Mouse (Mus musculus) liver, adult 2 months (tissue): ENCODE data around the gene Parp4.

Experiments
- CTCF ChIP-seq: fragments of 200-500 bp; IDR thresholded peaks from 2 replicates; pipeline ENCODE4 v1.5.1; 2011; ENCODE audit warnings: low read depth, low read length, control low read depth
- POLR2A ChIP-seq: fragments of 200-500 bp; IDR thresholded peaks from 2 replicates; pipeline ENCODE4 v1.6.1; 2011; ENCODE audit warnings: low read length, control low read depth; ENCODE audit not compliant: insufficient read depth; ENCODE audit errors: extremely low read depth

DNA sequence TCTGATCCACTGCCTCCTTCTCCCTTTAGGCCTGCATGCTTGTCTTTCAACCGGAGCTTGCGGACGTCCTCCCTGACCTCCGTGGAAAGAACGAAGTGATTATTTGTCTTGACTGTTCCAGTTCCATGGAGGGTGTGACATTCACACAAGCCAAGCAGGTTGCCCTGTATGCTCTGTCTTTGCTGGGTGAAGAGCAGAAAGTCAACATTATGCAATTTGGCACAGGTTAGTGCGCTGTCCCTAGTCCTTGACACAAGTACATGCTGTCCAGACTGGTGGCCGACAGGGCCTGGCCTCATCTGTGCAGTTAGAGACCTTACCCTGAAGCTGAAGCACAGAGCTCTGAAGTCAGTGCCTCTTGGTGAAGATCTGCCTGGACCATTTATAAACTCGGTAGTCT is 45.0 kb downstream of the Parp4 start:
- TF ChIP-seq CTCF (no peak), POLR2A (peak; percentile 23; the same call in 1 of the 2 replicates)
